Mouse (Mus musculus): ENCODE measurements at regions not wholly inside any gene's neighbourhood (a gene's known extent, or its start where the extent isn't known, plus 50 kb on each side); places are given as distances from the start of the nearest gene placed in this dataset.
"Not testable (repeated sequence)": the region's sequence is repeated elsewhere in the genome, so short reads cannot be mapped to it uniquely, and the experiment has no call there.

GRCm38 (mm10) chr11:13978524-13978923, 620.6 kb upstream of the Pom121l12 start:
- Histone ChIP-seq H3K4me3 (ENCODE audit: low read depth, low read length) (no peak overlapping the region), H3K9ac (ENCODE audit: low read length) (no peak overlapping the region), H3K4me1 (ENCODE audit: control insufficient read depth, insufficient read depth, low read length) (no peaks in the 10 kb centered on the region), H3K36me3 (ENCODE audit: control insufficient read depth, insufficient read depth, low read length) (no peaks in the 10 kb centered on the region), H3K9me3 (replicated peaks; ENCODE audit: control insufficient read depth, low read length) (no peaks in the 10 kb centered on the region), H3K4me2 (ENCODE audit: low read length) (no peak overlapping the region), H3K27ac (ENCODE audit: low read depth, low read length) (no peak overlapping the region), H3K27me3 (replicated peaks; ENCODE audit: control insufficient read depth, insufficient read depth, low read length) (no peaks in the 10 kb centered on the region)
- DNase-seq (ENCODE audit: low spot score), result no peak
- no peak for ATAC-seq
- 12% methylated on average over 1 of the region's 1 CpGs for WGBS

- ATAC-seq, result no peak
- Histone ChIP-seq H3K4me3 (ENCODE audit: low read depth, low read length) (no peak overlapping the region), H3K27ac (ENCODE audit: low read depth, low read length) (no peak overlapping the region), H3K9ac (ENCODE audit: low read length) (no peak overlapping the region), H3K9me3 (replicated peaks; ENCODE audit: control insufficient read depth, low read length) (no peaks in the 10 kb centered on the region), H3K4me2 (ENCODE audit: low read length) (no peak overlapping the region), H3K4me1 (ENCODE audit: control insufficient read depth, insufficient read depth, low read length) (no peaks in the 10 kb centered on the region), H3K27me3 (replicated peaks; ENCODE audit: control insufficient read depth, insufficient read depth, low read length) (no peaks in the 10 kb centered on the region), H3K36me3 (ENCODE audit: control insufficient read depth, insufficient read depth, low read length) (no peaks in the 10 kb centered on the region)
- DNase-seq (ENCODE audit: low spot score), result no peak
- 75% methylated on average over 3 of the region's 3 CpGs for WGBS
These were observed 582.4 kb upstream of the Pom121l12 start for GRCm38 (mm10) chr11:14016637-14017036.

- no peaks in the 10 kb centered on the region for H3K27me3 ChIP-seq (replicated peaks; ENCODE audit: control insufficient read depth, insufficient read depth, low read length)
- H3K36me3 ChIP-seq (ENCODE audit: control insufficient read depth, insufficient read depth, low read length), result no peaks in the 10 kb centered on the region
- no peaks in the 10 kb centered on the region for H3K9me3 ChIP-seq (replicated peaks; ENCODE audit: control insufficient read depth, low read length)
- no peak overlapping the region for H3K4me3 ChIP-seq (ENCODE audit: low read depth, low read length)
- H3K4me2 ChIP-seq (ENCODE audit: low read length), result no peak overlapping the region
- H3K9ac ChIP-seq (ENCODE audit: low read length), result no peak overlapping the region
- peaks cover 3% of the 10 kb centered on the region; the same call in 1 of the 2 replicates for H3K4me1 ChIP-seq (ENCODE audit: control insufficient read depth, insufficient read depth, low read length)
- peak; percentile 88 for ATAC-seq
- no peak overlapping the region for H3K27ac ChIP-seq (ENCODE audit: low read depth, low read length)
- DNase-seq (ENCODE audit: low spot score), result peak; percentile 59
These were observed 567.5 kb upstream of the Pom121l12 start for GRCm38 (mm10) chr11:14031412-14032122.

GRCm38 (mm10) chr11:14032498-14032897, 566.6 kb upstream of the Pom121l12 start:
- H3K4me3 ChIP-seq (ENCODE audit: low read depth, low read length); H3K9ac ChIP-seq (ENCODE audit: low read length); H3K4me1 ChIP-seq (ENCODE audit: control insufficient read depth, insufficient read depth, low read length); H3K27me3 ChIP-seq (replicated peaks; ENCODE audit: control insufficient read depth, insufficient read depth, low read length); H3K27ac ChIP-seq (ENCODE audit: low read depth, low read length); DNase-seq (ENCODE audit: low spot score); ATAC-seq; H3K9me3 ChIP-seq (replicated peaks; ENCODE audit: control insufficient read depth, low read length); H3K4me2 ChIP-seq (ENCODE audit: low read length); H3K36me3 ChIP-seq (ENCODE audit: control insufficient read depth, insufficient read depth, low read length): not testable (repeated sequence)
- 86% methylated on average over 6 of the region's 6 CpGs for WGBS

- WGBS, result 18% methylated on average over 3 of the region's 3 CpGs
- Histone ChIP-seq H3K9ac (ENCODE audit: low read length) (no peak overlapping the region), H3K4me2 (ENCODE audit: low read length) (no peak overlapping the region), H3K4me3 (ENCODE audit: low read depth, low read length) (no peak overlapping the region), H3K36me3 (ENCODE audit: control insufficient read depth, insufficient read depth, low read length) (no peaks in the 10 kb centered on the region), H3K9me3 (replicated peaks; ENCODE audit: control insufficient read depth, low read length) (no peaks in the 10 kb centered on the region), H3K27ac (ENCODE audit: low read depth, low read length) (no peak overlapping the region; the same call in 1 of the 2 replicates), H3K27me3 (replicated peaks; ENCODE audit: control insufficient read depth, insufficient read depth, low read length) (no peaks in the 10 kb centered on the region), H3K4me1 (ENCODE audit: control insufficient read depth, insufficient read depth, low read length) (no peaks in the 10 kb centered on the region)
- ATAC-seq (peak; percentile 89), DNase-seq (ENCODE audit: low spot score) (peak; percentile 76)
These were observed 540.0 kb upstream of the Pom121l12 start for GRCm38 (mm10) chr11:14059118-14059517.

- Histone ChIP-seq H3K27me3 (replicated peaks; ENCODE audit: control insufficient read depth, insufficient read depth, low read length) (no peaks in the 10 kb centered on the region), H3K4me3 (ENCODE audit: low read depth, low read length) (no peak overlapping the region), H3K9me3 (replicated peaks; ENCODE audit: control insufficient read depth, low read length) (no peaks in the 10 kb centered on the region), H3K27ac (ENCODE audit: low read depth, low read length) (no peak overlapping the region), H3K36me3 (ENCODE audit: control insufficient read depth, insufficient read depth, low read length) (no peaks in the 10 kb centered on the region), H3K4me1 (ENCODE audit: control insufficient read depth, insufficient read depth, low read length) (no peaks in the 10 kb centered on the region), H3K4me2 (ENCODE audit: low read length) (no peak overlapping the region), H3K9ac (ENCODE audit: low read length) (no peak overlapping the region)
- no peak for ATAC-seq
- no peak for DNase-seq (ENCODE audit: low spot score)
These were observed 527.0 kb upstream of the Pom121l12 start for GRCm38 (mm10) chr11:14072104-14072503.

- no peak overlapping the region for H3K4me3 ChIP-seq (ENCODE audit: low read depth, low read length)
- no peak overlapping the region for H3K27ac ChIP-seq (ENCODE audit: low read depth, low read length)
- no peak overlapping the region for H3K9ac ChIP-seq (ENCODE audit: low read length)
- H3K36me3 ChIP-seq (ENCODE audit: control insufficient read depth, insufficient read depth, low read length), result no peaks in the 10 kb centered on the region
- WGBS, result 51% methylated on average over 5 of the region's 5 CpGs
- H3K4me1 ChIP-seq (ENCODE audit: control insufficient read depth, insufficient read depth, low read length), result no peaks in the 10 kb centered on the region
- H3K9me3 ChIP-seq (replicated peaks; ENCODE audit: control insufficient read depth, low read length), result no peaks in the 10 kb centered on the region
- ATAC-seq, result no peak
- no peak overlapping the region for H3K4me2 ChIP-seq (ENCODE audit: low read length)
- no peaks in the 10 kb centered on the region for H3K27me3 ChIP-seq (replicated peaks; ENCODE audit: control insufficient read depth, insufficient read depth, low read length)
- no peak for DNase-seq (ENCODE audit: low spot score)
These were observed 526.5 kb upstream of the Pom121l12 start for GRCm38 (mm10) chr11:14072570-14072969.
